Mouse (Mus musculus) midbrain, embryonic 11.5 days (tissue): ENCODE measurements around the gene Tkfc. TPM values are rescaled to one million over a fixed set of nuclear protein-coding genes. Genes with fewer than 3 reads are reported as not detected.
A peak's percentile ranks its signal among the peaks of the same experiment; 100 is the strongest.

Experiments
- ATAC-seq: fragments of 200-750 bp; cut with Nextera tagmentation; 2 replicates; pipeline ENCODE4 v1.8.0; 2017; ENCODE audit warnings: moderate TSS enrichment, moderate library complexity; ENCODE audit not compliant: low FRiP score
- DNase-seq: peaks from one replicate; pipeline ENCODE4 v3.0.0; 2015; ENCODE audit warnings: low spot score; ENCODE audit errors: missing footprints
- H3K27ac ChIP-seq: fragments of 300-500 bp; sonication (generic); 2 replicates; pipeline ENCODE4 v1.5.1; 2014; ENCODE audit warnings: low read depth, low read length
- H3K27me3 ChIP-seq: fragments of 300-500 bp; sonication (generic); 2 replicates; pipeline ENCODE4 v1.6.1; 2014; ENCODE audit warnings: mild to moderate bottlenecking, low read length, moderate library complexity, mixed read lengths; ENCODE audit not compliant: control insufficient read depth, insufficient read depth
- H3K36me3 ChIP-seq: fragments of 300-500 bp; sonication (generic); 2 replicates; pipeline ENCODE4 v1.6.1; 2014; ENCODE audit warnings: mild to moderate bottlenecking, low read length, moderate library complexity, mixed read lengths; ENCODE audit not compliant: control insufficient read depth, insufficient read depth
- H3K4me1 ChIP-seq: fragments of 300-500 bp; sonication (generic); 2 replicates; pipeline ENCODE4 v1.6.1; 2014; ENCODE audit warnings: low read length; ENCODE audit not compliant: control insufficient read depth, insufficient read depth
- H3K4me2 ChIP-seq: fragments of 300-500 bp; sonication (generic); 2 replicates; pipeline ENCODE4 v1.6.1; 2014; ENCODE audit warnings: mild to moderate bottlenecking, moderate library complexity
- H3K4me3 ChIP-seq: fragments of 300-500 bp; sonication (generic); 2 replicates; pipeline ENCODE4 v1.5.1; 2014; ENCODE audit warnings: low read depth, low read length
- H3K9ac ChIP-seq: fragments of 300-500 bp; sonication (generic); 2 replicates; pipeline ENCODE4 v1.6.1; 2014; ENCODE audit warnings: low read length
- H3K9me3 ChIP-seq: fragments of 300-500 bp; sonication (generic); 2 replicates; pipeline ENCODE4 v1.6.1; 2016; ENCODE audit warnings: low read length; ENCODE audit not compliant: control insufficient read depth
- WGBS: fragments of 180-500 bp; shearing (Covaris S2); extraction: QIAGEN DNeasy Blood & Tissue Kit; methylation state at CpG from one replicate; pipeline ENCODE4 v1.1.7; 2014; 5-methylcytosine and 5-hydroxymethylcytosine counted together
- polyA plus RNA-seq: library from polyadenylated mRNA; unstranded; fragments of >200 nt; fragmentation: Nextera tagmentation; extraction: Ambion mirVana; gene quantifications from 2 replicates; pipeline ENCODE4 v1.2.1, GENCODE M21; 2014

Gene Tkfc
- polyA plus RNA-seq, 1 experiment from 2014 or later: 23.9 TPM

DNA sequence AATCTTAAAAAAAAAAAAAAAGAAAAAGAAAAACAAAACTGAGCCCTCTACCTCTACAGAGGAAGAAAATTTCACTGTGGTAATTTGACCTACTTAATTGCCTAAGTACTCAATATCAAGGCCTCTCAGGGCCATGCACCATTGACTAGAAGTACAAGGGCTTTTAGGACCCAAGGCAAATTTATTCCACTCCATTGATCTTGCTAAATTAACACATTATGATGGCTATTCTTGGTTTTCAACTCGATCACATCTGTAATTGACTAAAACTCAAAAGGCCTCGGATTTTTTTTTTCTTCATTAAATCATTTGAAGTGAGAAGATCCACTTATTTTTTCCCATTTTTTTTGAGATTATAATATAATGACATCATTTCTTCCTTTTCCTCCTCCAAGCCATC is 48.0 kb downstream of the Tkfc start:
- WGBS: 80% methylated on average over 2 of the region's 2 CpGs
- Histone ChIP-seq H3K9ac (no peak overlapping the region), H3K4me1 (peaks cover 11% of the 10 kb centered on the region), H3K27me3 (no peaks in the 10 kb centered on the region), H3K36me3 (no peaks in the 10 kb centered on the region; the same call in 1 of the 2 replicates), H3K9me3 (no peaks in the 10 kb centered on the region), H3K4me3 (no peak overlapping the region), H3K27ac (no peak overlapping the region), H3K4me2 (no peak overlapping the region)
- DNase-seq (peak; percentile 51), ATAC-seq (no peak)

DNA sequence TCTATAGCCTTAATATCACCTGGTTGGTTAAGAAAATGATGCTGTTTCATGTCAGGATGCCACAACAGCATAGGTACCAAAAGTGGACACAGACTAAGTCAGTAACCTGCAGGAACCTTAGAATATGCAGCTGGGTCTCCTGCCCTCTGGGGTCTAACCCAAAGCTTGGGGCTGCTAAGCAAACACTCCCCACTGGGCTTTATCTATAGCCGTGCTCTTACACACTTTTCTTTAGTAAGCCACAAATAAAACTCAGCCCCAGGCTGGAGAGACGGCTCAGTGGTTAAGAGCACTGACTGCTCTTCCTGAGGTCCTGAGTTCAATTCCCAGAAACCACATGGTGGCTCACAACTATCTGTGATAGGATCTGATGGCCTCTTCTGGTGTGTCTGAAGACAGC is 48.5 kb downstream of the Tkfc start:
- Histone ChIP-seq H3K36me3 (no peaks in the 10 kb centered on the region; the same call in 1 of the 2 replicates), H3K9ac (no peak overlapping the region), H3K27me3 (no peaks in the 10 kb centered on the region), H3K4me1 (peaks cover 11% of the 10 kb centered on the region), H3K27ac (no peak overlapping the region), H3K4me2 (no peak overlapping the region), H3K4me3 (no peak overlapping the region), H3K9me3 (no peaks in the 10 kb centered on the region)
- DNase-seq (peak; percentile 80), ATAC-seq (no peak)
- WGBS: 77% methylated on average over 2 of the region's 2 CpGs

DNA sequence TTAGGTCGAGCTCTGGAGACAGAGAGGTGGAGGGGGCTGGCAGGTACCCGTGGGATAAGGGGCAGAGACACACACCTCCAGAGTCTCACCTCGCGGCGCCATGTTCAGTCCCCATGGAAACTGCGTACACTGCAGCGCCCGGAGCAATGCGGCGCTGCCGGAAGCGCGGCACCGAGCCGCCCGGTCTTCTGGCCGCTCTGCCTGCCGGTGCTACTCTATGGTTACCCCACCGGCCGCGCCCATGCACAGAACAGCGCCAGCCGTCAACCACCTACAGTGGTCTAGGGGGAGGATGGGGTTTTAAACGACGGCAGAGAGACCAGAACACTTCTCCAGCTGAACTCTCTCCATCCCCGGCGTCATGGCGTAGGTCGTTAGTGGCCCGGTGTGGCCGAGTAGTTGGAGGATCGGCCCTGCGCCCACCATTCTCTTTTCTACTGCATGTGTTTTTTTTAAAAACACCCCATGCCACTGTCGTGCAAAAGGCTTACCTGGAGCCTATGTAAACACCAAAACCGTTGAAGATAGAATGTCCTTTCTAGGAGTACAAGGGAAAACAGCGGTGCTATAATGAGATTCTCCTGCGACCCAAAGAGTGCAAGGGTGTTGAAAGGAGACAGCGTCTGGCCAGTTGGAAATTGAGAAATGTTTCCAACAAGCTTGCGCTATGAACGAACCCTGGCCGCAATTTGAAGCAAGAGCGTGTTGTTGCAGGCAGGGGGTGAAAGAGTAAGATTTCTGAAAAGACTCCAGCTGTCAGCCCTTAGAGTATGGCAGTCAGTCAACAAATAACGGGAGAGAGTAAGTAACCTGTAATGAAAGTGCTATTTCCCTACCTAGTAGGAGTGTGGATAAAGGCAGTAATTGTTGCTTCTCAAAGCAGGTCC is 49.6 kb downstream of the Tkfc start, which contains the start of gene Tmem216:
TSS of gene Tmem216 (minus strand) at position 615 of the 887 bp plus-strand sequence.
- Histone ChIP-seq H3K9ac (peak within 1 kb of the TSS; percentile 72), H3K27ac (peak within 1 kb of the TSS; percentile 45; the same call in 1 of the 2 replicates), H3K4me1 (peaks cover 11% of the 10 kb centered on the region), H3K27me3 (no peaks in the 10 kb centered on the region), H3K36me3 (peaks cover 2% of the 10 kb centered on the region; the same call in 1 of the 2 replicates), H3K4me2 (peak within 1 kb of the TSS; percentile 63), H3K9me3 (no peaks in the 10 kb centered on the region), H3K4me3 (peak within 1 kb of the TSS; percentile 63)
- 3% methylated on average over 43 of the region's 43 CpGs for WGBS
- peak; percentile 98 for ATAC-seq
- peak; percentile 97 for DNase-seq

DNA sequence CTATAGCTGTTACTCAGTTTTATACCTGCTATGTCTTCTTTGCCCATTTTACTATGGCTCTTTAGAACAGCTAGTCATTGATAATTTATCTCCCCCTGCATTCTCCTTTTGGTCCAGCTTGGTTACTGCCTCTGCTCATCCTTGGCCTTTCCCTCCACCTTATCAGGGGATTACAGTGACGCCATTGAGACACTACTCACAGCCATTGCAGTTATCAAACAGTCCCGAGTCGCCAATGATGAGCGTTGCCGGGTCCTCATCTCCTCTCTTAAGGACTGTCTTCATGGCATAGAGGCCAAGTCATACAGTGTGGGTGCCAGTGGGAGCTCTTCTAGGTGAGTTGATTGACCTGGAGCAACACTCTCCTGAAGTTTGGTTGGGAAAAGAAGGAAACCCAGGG is 66.0 kb downstream of the Tkfc start:
- H3K36me3 ChIP-seq: peaks cover 23% of the 10 kb centered on the region

More for the DNA sequence above, 66.0 kb downstream of the Tkfc start:
- no peak overlapping the region for H3K4me3 ChIP-seq
- H3K4me2 ChIP-seq: no peak overlapping the region
- WGBS: 97% methylated on average over 5 of the region's 5 CpGs
- DNase-seq (no peak), ATAC-seq (no peak)
- H3K27me3 ChIP-seq: no peaks in the 10 kb centered on the region
- H3K27ac ChIP-seq: no peak overlapping the region
- H3K9me3 ChIP-seq: no peaks in the 10 kb centered on the region
- no peaks in the 10 kb centered on the region; the same call in 1 of the 2 replicates for H3K4me1 ChIP-seq
- no peak overlapping the region for H3K9ac ChIP-seq

Other genes starting within 250 kb of the Tkfc start
- gene Syt7, start 216.6 kb downstream of the Tkfc start, polyA plus RNA-seq: 3.0 and 3.9 TPM in 2 replicates
- 0.55 and 0.59 TPM in 2 replicates for gene Lrrc10b, start 148.2 kb downstream of the Tkfc start, polyA plus RNA-seq
- 0.21 and 0.48 TPM in 2 replicates for gene Ppp1r32, start 122.7 kb downstream of the Tkfc start, polyA plus RNA-seq
- 66.4 and 70.4 TPM in 2 replicates for gene Cpsf7, start 80.4 kb downstream of the Tkfc start, polyA plus RNA-seq
- 59.3 and 63.3 TPM in 2 replicates for gene Sdhaf2, start 79.5 kb downstream of the Tkfc start, polyA plus RNA-seq
- gene Tmem216, start 49.4 kb downstream of the Tkfc start, polyA plus RNA-seq: 58.3 and 63.9 TPM in 2 replicates
- 16.1 and 16.8 TPM in 2 replicates for gene Cyb561a3, start 28.5 kb downstream of the Tkfc start, polyA plus RNA-seq
- gene Tmem138, start 28.3 kb downstream of the Tkfc start, polyA plus RNA-seq: 60.6 and 67.3 TPM in 2 replicates
- 393 and 396 TPM in 2 replicates for gene Ddb1, start 327 bp downstream of the Tkfc start, polyA plus RNA-seq
- 0.18 and 0.36 TPM in 2 replicates for gene Vwce, start 28.6 kb upstream of the Tkfc start, polyA plus RNA-seq
- not detected in 2 replicates for gene Pga5, start 72.4 kb upstream of the Tkfc start, polyA plus RNA-seq
- gene Vps37c, start 83.1 kb upstream of the Tkfc start, polyA plus RNA-seq: 23.1 and 26.0 TPM in 2 replicates
- gene Cd5, start 133.3 kb upstream of the Tkfc start, polyA plus RNA-seq: 0.08 and 0.22 TPM in 2 replicates
- not detected in 2 replicates for gene Cd6, start 224.4 kb upstream of the Tkfc start, polyA plus RNA-seq
- gene Slc15a3, start 234.1 kb upstream of the Tkfc start, polyA plus RNA-seq: 0.18 and 0.25 TPM in 2 replicates